Mouse (Mus musculus) MEL (cell line): ENCODE results near the gene Atp5d. TPM values are rescaled to one million over a fixed set of nuclear protein-coding genes. Genes with fewer than 3 reads are reported as not detected.
A peak's percentile ranks its signal among the peaks of the same experiment; 100 is the strongest.

Experiments used
- DNase-seq: peaks from one replicate; pipeline ENCODE4 v3.0.0; 2011; ENCODE audit warnings: low read depth, low spot score
- H3K27ac ChIP-seq: 2 replicates; pipeline ENCODE4 v1.5.1; 2012; ENCODE audit warnings: low read depth, mild to moderate bottlenecking, control low read depth, low read length, moderate library complexity; ENCODE audit not compliant: control insufficient read depth
- H3K27me3 ChIP-seq, 2 experiments: fragments of 150-350 bp in 1 of 2; sonication (generic) in 1 of 2; 2 replicates each; pipeline ENCODE4 v1.6.1; 2012; ENCODE audit warnings: low read length in 2 of 2, mild to moderate bottlenecking in 2 of 2, improper control_type of control experiment in 1 of 2, moderate library complexity in 1 of 2; ENCODE audit not compliant: insufficient read depth in 2 of 2, control insufficient read depth in 1 of 2
- H3K36me3 ChIP-seq, 2 experiments: 2 replicates each; pipeline ENCODE4 v1.6.1; 2012 to 2014; ENCODE audit warnings: low read length in 2 of 2, improper control_type of control experiment in 1 of 2, inconsistent platforms in 1 of 2, mild to moderate bottlenecking in 1 of 2; ENCODE audit not compliant: insufficient read depth in 2 of 2, control insufficient read depth in 1 of 2
- H3K4me1 ChIP-seq, 2 experiments: fragments of 150-350 bp in 1 of 2; sonication (generic) in 1 of 2; 2 replicates each; pipeline ENCODE4 v1.6.1; 2012; ENCODE audit warnings: low read length in 2 of 2, improper control_type of control experiment in 1 of 2, mild to moderate bottlenecking in 1 of 2; ENCODE audit not compliant: insufficient read depth in 2 of 2, control insufficient read depth in 1 of 2
- H3K4me3 ChIP-seq, 2 experiments: fragments of 150-350 bp in 1 of 2; sonication (generic) in 1 of 2; 2 replicates each; pipeline ENCODE4 v1.5.1; 2012; ENCODE audit warnings: low read depth in 2 of 2, low read length in 2 of 2, mild to moderate bottlenecking in 2 of 2, moderate library complexity in 2 of 2, control low read depth in 1 of 2, improper control_type of control experiment in 1 of 2; ENCODE audit not compliant: control insufficient read depth in 1 of 2, insufficient read depth in 1 of 2
- H3K79me2 ChIP-seq: 2 replicates; pipeline ENCODE4 v1.6.1; 2012; ENCODE audit warnings: mild to moderate bottlenecking, low read length, moderate library complexity; ENCODE audit not compliant: control insufficient read depth, poor library complexity, insufficient read depth
- H3K9ac ChIP-seq: 2 replicates; pipeline ENCODE4 v1.6.1; 2012; ENCODE audit warnings: low read depth, mild to moderate bottlenecking, control low read depth, low read length, moderate library complexity; ENCODE audit not compliant: control insufficient read depth, poor library complexity, severe bottlenecking
- H3K9me3 ChIP-seq: fragments of 150-350 bp; sonication (generic); replicated peaks from 2 replicates; pipeline ENCODE4 v1.6.1; 2012; ENCODE audit warnings: mild to moderate bottlenecking, low read length, improper control_type of control experiment, moderate library complexity; ENCODE audit not compliant: insufficient read depth
- CTCF ChIP-seq, 3 experiments: IDR thresholded peaks in 2 of 3; conservative IDR thresholded peaks in 1 of 3; 2 replicates each; pipeline ENCODE4 v1.5.1; 2011 to 2012; ENCODE audit warnings: low read length in 3 of 3, low read depth in 2 of 3, mild to moderate bottlenecking in 2 of 3, improper control_type of control experiment in 1 of 3, inconsistent platforms in 1 of 3, mixed read lengths in 1 of 3, moderate library complexity in 1 of 3; ENCODE audit not compliant: control insufficient read depth in 1 of 3, insufficient read depth in 1 of 3, poor library complexity in 1 of 3, severe bottlenecking in 1 of 3
- ELF1 ChIP-seq: IDR thresholded peaks from 2 replicates; pipeline ENCODE4 v1.6.1; 2014; ENCODE audit warnings: low read depth, mild to moderate bottlenecking, inconsistent platforms, low read length, improper control_type of control experiment, moderate library complexity
- HCFC1 ChIP-seq: IDR thresholded peaks from 2 replicates; pipeline ENCODE4 v1.6.1; 2012; ENCODE audit warnings: low read depth, mild to moderate bottlenecking, inconsistent platforms, low read length, improper control_type of control experiment, moderate library complexity
- MAX ChIP-seq: IDR thresholded peaks from 2 replicates; pipeline ENCODE4 v1.6.1; 2011; ENCODE audit warnings: low read length, improper control_type of control experiment
- MAZ ChIP-seq: IDR thresholded peaks from 2 replicates; pipeline ENCODE4 v1.6.1; 2012; ENCODE audit warnings: low read depth, mild to moderate bottlenecking, inconsistent platforms, low read length, improper control_type of control experiment
- MXI1 ChIP-seq: IDR thresholded peaks from 2 replicates; pipeline ENCODE4 v1.6.1; 2011; ENCODE audit warnings: mild to moderate bottlenecking, low read depth, low read length, improper control_type of control experiment
- MYB ChIP-seq: IDR thresholded peaks from 2 replicates; pipeline ENCODE4 v1.6.1; 2011; ENCODE audit warnings: mild to moderate bottlenecking, low read depth, low read length, improper control_type of control experiment
- NRF1 ChIP-seq: IDR thresholded peaks from 2 replicates; pipeline ENCODE4 v1.6.1; 2014; ENCODE audit warnings: low read depth, mild to moderate bottlenecking, inconsistent platforms, low read length, improper control_type of control experiment, moderate library complexity; ENCODE audit not compliant: poor library complexity, insufficient read depth, severe bottlenecking
- RAD21 ChIP-seq: IDR thresholded peaks from 2 replicates; pipeline ENCODE4 v1.6.1; 2011; ENCODE audit warnings: mild to moderate bottlenecking, low read depth, low read length, improper control_type of control experiment
- RCOR1 ChIP-seq: IDR thresholded peaks from 2 replicates; pipeline ENCODE4 v1.6.1; 2012; ENCODE audit warnings: low read depth, mild to moderate bottlenecking, inconsistent platforms, low read length, improper control_type of control experiment
- SMC3 ChIP-seq: IDR thresholded peaks from 2 replicates; pipeline ENCODE4 v1.6.1; 2011; ENCODE audit warnings: low read depth, low read length, improper control_type of control experiment
- TBP ChIP-seq: IDR thresholded peaks from 2 replicates; pipeline ENCODE4 v1.8.0; 2011; ENCODE audit warnings: low read depth, low read length, improper control_type of control experiment
- UBTF ChIP-seq: IDR thresholded peaks from 2 replicates; pipeline ENCODE4 v1.6.1; 2012; ENCODE audit warnings: low read depth, mild to moderate bottlenecking, inconsistent platforms, low read length, improper control_type of control experiment, moderate library complexity, borderline replicate concordance; ENCODE audit not compliant: insufficient read depth
- ZC3H11A ChIP-seq: IDR thresholded peaks from 2 replicates; pipeline ENCODE4 v1.6.1; 2012; ENCODE audit warnings: low read depth, mild to moderate bottlenecking, inconsistent platforms, low read length, improper control_type of control experiment
- ZKSCAN1 ChIP-seq: IDR thresholded peaks from 2 replicates; pipeline ENCODE4 v1.6.1; 2012; ENCODE audit warnings: low read depth, mild to moderate bottlenecking, inconsistent platforms, low read length, improper control_type of control experiment, moderate library complexity
- ZMIZ1 ChIP-seq: IDR thresholded peaks from 2 replicates; pipeline ENCODE4 v1.6.1; 2012; ENCODE audit warnings: low read depth, mild to moderate bottlenecking, inconsistent platforms, low read length, improper control_type of control experiment, moderate library complexity
- ZNF384 ChIP-seq: IDR thresholded peaks from 2 replicates; pipeline ENCODE4 v1.6.1; 2012; ENCODE audit warnings: low read depth, mild to moderate bottlenecking, inconsistent platforms, low read length, improper control_type of control experiment
- polyA plus RNA-seq, 2 experiments: library from polyadenylated mRNA; stranded (reverse) in 1 of 2; unstranded in 1 of 2; fragments of >175 nt in 1 of 2; fragments of >200 nt in 1 of 2; gene quantifications; 2 replicates each; pipeline versions ENCODE4 v1.2.1 to v1.2.4; 2012; ENCODE audit warnings: low replicate concordance in 2 of 2, low read depth in 1 of 2; ENCODE audit not compliant: insufficient read length in 2 of 2, insufficient read depth in 1 of 2, missing spikeins in 1 of 2
- total RNA-seq: library from RNA; depleted of rRNA; stranded (reverse); fragments of 300-350 nt; gene quantifications from 2 replicates; pipeline ENCODE4 v1.2.3, GENCODE M21; 2012

Atp5d gene
- total and polyA plus RNA-seq, 3 experiments, result 300 to 657 (median 308) TPM

- Histone ChIP-seq H3K9me3 (no peaks in the 10 kb centered on the region), H3K79me2 (peaks cover 28% of the 10 kb centered on the region), H3K36me3 (peaks cover 0 to 11% of the 10 kb centered on the region in 2 experiments; a peak in 2 of 4 replicates)
- peak; percentile 71 for TF ChIP-seq SMC3
- TF ChIP-seq TBP, result no peak
- no peak for TF ChIP-seq ZMIZ1
- TF ChIP-seq RAD21, result peak; percentile 55
- no peak for TF ChIP-seq RCOR1
- no peak for TF ChIP-seq ZNF384
- TF ChIP-seq UBTF, result no peak
- TF ChIP-seq MXI1, result no peak
- TF ChIP-seq MYB, result no peak
- TF ChIP-seq HCFC1, result no peak
- TF ChIP-seq NRF1, result no peak
- TF ChIP-seq ZKSCAN1, result no peak
- 0 out of 2 replicates have a peak, but pooled peaks have one; percentile 26 for TF ChIP-seq ELF1
- peak; percentile 42 for TF ChIP-seq ZC3H11A
- TF ChIP-seq CTCF (IDR thresholded peaks at IDR 0.05 in 2 of 3, conservative IDR thresholded peaks at IDR 0.05 in 1 of 3; ENCODE audit: control insufficient read depth in 1 of 3, insufficient read depth in 1 of 3, low read depth in 2 of 3, low read length in 3 of 3, poor library complexity in 1 of 3, severe bottlenecking in 1 of 3), result peak; percentile 74 to 85 (median 83)
- TF ChIP-seq, all 39 proteins: peak for 5
- no peaks in the 10 kb centered on the region for H3K27me3 ChIP-seq
- H3K4me1 ChIP-seq, result peaks cover 0 to 37% of the 10 kb centered on the region in 2 experiments; a peak in 3 of 4 replicates
- no peak overlapping the region for H3K9ac ChIP-seq
- H3K27ac ChIP-seq, result peak overlapping the region; percentile 30; the same call in 1 of the 2 replicates
- DNase-seq, result peak; percentile 63
- H3K4me3 ChIP-seq, result no peak overlapping the region
Observed at GRCm38 (mm10) chr10:80144864-80145838, 6.7 kb downstream of the Atp5d start.

DNA sequence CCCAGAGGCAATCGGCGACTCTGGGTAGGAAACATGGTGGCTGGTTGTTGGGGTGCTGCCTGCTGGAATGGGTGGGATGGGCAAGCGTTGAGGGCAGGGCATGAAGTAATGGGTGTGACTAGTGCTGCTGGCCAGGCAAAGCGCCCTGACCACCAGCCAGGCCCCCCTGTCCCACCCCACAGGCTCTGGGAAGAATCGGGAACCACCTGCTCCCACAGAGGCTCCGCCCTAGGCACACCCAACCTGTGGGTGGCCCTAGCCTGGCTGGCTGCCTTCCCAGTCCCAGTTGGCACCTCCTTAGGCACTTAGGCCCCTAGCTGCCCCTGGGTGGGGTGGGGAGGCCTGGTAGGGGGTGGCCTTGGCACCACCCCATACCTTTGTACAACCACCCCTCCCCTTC lies 7.5 kb downstream of the Atp5d start:
- no peak overlapping the region for H3K9ac ChIP-seq
- H3K36me3 ChIP-seq, result peaks cover 0 to 11% of the 10 kb centered on the region in 2 experiments; a peak in 2 of 4 replicates
- no peak overlapping the region for H3K4me3 ChIP-seq
- no peaks in the 10 kb centered on the region for H3K27me3 ChIP-seq
- DNase-seq, result peak; percentile 51
- H3K27ac ChIP-seq, result peak overlapping the region; percentile 30; the same call in 1 of the 2 replicates
- peaks cover 35% of the 10 kb centered on the region for H3K79me2 ChIP-seq
- TF ChIP-seq MAZ (0 out of 2 replicates have a peak, but pooled peaks have one; percentile 21), MAX (no peak)
- TF ChIP-seq, all 39 proteins: peak for 1
- Histone ChIP-seq H3K4me1 (peaks cover 0 to 35% of the 10 kb centered on the region in 2 experiments; a peak in 2 of 4 replicates), H3K9me3 (no peaks in the 10 kb centered on the region)
